In genomic region chr1:95263843-95264242, GRCm38 (mm10) we compare ENCODE assay signal across 26 mouse cellular contexts. TPM values are rescaled to one million over a fixed set of nuclear protein-coding genes. Genes with fewer than 3 reads are reported as not detected.
DNase-seq lines count a peak whose midpoint lies in the region; ATAC-seq and TF ChIP-seq lines count a peak whose summit lies in the region.
"Had no signal": no experiment of that assay in that cellular context is flagged by ENCODE, and none has a peak within 500 bp of the region (broad histone marks: within the 10 kb centered on the region; RNA-seq: fewer than 3 reads in every experiment).

No protein-coding gene starts in this region.

- H3K27ac ChIP-seq in forebrain, embryonic 15.5 days (replicated peaks), result no peak overlapping the region
- no peak overlapping the region for H3K27ac ChIP-seq in forebrain, embryonic 14.5 days (ENCODE audit: low read depth, low read length)
- H3K27ac ChIP-seq in midbrain, embryonic 11.5 days (ENCODE audit: low read depth, low read length), result no peak overlapping the region
- no peak overlapping the region for H3K27ac ChIP-seq in midbrain, embryonic 13.5 days
- H3K27ac ChIP-seq: heart, embryonic 10.5 days; heart, embryonic 15.5 days; hindbrain, embryonic 13.5 days; left cerebral cortex, adult 2 months; limb, embryonic 12.5 days; liver, embryonic 15.5 days; neural tube, embryonic 13.5 days had no signal

- H3K9me3 ChIP-seq in forebrain, embryonic 15.5 days, result no peaks in the 10 kb centered on the region
- H3K9me3 ChIP-seq in forebrain, embryonic 14.5 days (replicated peaks; ENCODE audit: control insufficient read depth, low read length), result no peaks in the 10 kb centered on the region
- H3K9me3 ChIP-seq in midbrain, embryonic 11.5 days (ENCODE audit: control insufficient read depth, low read length), result no peaks in the 10 kb centered on the region
- H3K9me3 ChIP-seq in midbrain, embryonic 13.5 days, result no peaks in the 10 kb centered on the region
- H3K9me3 ChIP-seq: heart, embryonic 10.5 days; heart, embryonic 15.5 days; hindbrain, embryonic 13.5 days; limb, embryonic 12.5 days; liver, embryonic 15.5 days; neural tube, embryonic 13.5 days had no signal

- no peaks in the 10 kb centered on the region for H3K27me3 ChIP-seq in forebrain, embryonic 15.5 days
- no peaks in the 10 kb centered on the region for H3K27me3 ChIP-seq in forebrain, embryonic 14.5 days (replicated peaks; ENCODE audit: control insufficient read depth, insufficient read depth, low read length)
- H3K27me3 ChIP-seq in midbrain, embryonic 11.5 days (ENCODE audit: control insufficient read depth, insufficient read depth, low read length), result no peaks in the 10 kb centered on the region
- H3K27me3 ChIP-seq in midbrain, embryonic 13.5 days, result no peaks in the 10 kb centered on the region
- H3K27me3 ChIP-seq: heart, embryonic 15.5 days; hindbrain, embryonic 13.5 days; limb, embryonic 12.5 days; liver, embryonic 15.5 days; neural tube, embryonic 13.5 days had no signal

- TF ChIP-seq CTCF in brain, embryonic 14.5 days (IDR thresholded peaks at IDR 0.05; ENCODE audit: borderline replicate concordance, extremely low read depth, insufficient read depth, insufficient read length), result no peak

- no peak for TF ChIP-seq POLR2A in brain, embryonic 14.5 days (IDR thresholded peaks at IDR 0.05; ENCODE audit: borderline replicate concordance, extremely low read depth, insufficient read depth, insufficient read length, poor library complexity, severe bottlenecking)

- WGBS in forebrain, embryonic 15.5 days, result 17% methylated on average over 2 of the region's 2 CpGs
- 18% methylated on average over 2 of the region's 2 CpGs for WGBS in forebrain, embryonic 14.5 days
- 32% methylated on average over 2 of the region's 2 CpGs for WGBS in midbrain, embryonic 11.5 days
- 11% methylated on average over 2 of the region's 2 CpGs for WGBS in midbrain, embryonic 13.5 days

- H3K4me1 ChIP-seq in forebrain, embryonic 15.5 days, result no peaks in the 10 kb centered on the region
- H3K4me1 ChIP-seq in forebrain, embryonic 14.5 days (ENCODE audit: control insufficient read depth, insufficient read depth, low read length), result no peaks in the 10 kb centered on the region
- H3K4me1 ChIP-seq in midbrain, embryonic 11.5 days (ENCODE audit: control insufficient read depth, insufficient read depth, low read length), result no peaks in the 10 kb centered on the region
- 0 out of 2 replicates have a peak, but pooled peaks cover 4% of the 10 kb centered on the region for H3K4me1 ChIP-seq in midbrain, embryonic 13.5 days (replicated peaks)
- H3K4me1 ChIP-seq: heart, embryonic 10.5 days; heart, embryonic 15.5 days; limb, embryonic 12.5 days; liver, embryonic 15.5 days; neural tube, embryonic 13.5 days had no signal

- no peak overlapping the region for H3K4me3 ChIP-seq in forebrain, embryonic 15.5 days
- H3K4me3 ChIP-seq in forebrain, embryonic 14.5 days (ENCODE audit: low read depth, low read length), result no peak overlapping the region
- no peak overlapping the region for H3K4me3 ChIP-seq in midbrain, embryonic 11.5 days (ENCODE audit: low read depth, low read length)
- no peak overlapping the region for H3K4me3 ChIP-seq in midbrain, embryonic 13.5 days (replicated peaks)
- H3K4me3 ChIP-seq: heart, embryonic 10.5 days; heart, embryonic 15.5 days; hindbrain, embryonic 13.5 days; left cerebral cortex, adult 2 months; limb, embryonic 12.5 days; liver, embryonic 15.5 days; neural tube, embryonic 13.5 days had no signal

- no peak for DNase-seq in forebrain, embryonic 14.5 days (ENCODE audit: low spot score)
- DNase-seq in midbrain, embryonic 11.5 days (ENCODE audit: low spot score, missing footprints), result no peak
- DNase-seq in brain, embryonic 14.5 days (ENCODE audit: low read depth), result peak; percentile 56
- DNase-seq in retina, postnatal 1 day, result peak; percentile 92
- DNase-seq: adrenal gland, adult 2 months; cerebellum, adult 11-12 months; gastrocnemius, postnatal 25 days; heart, adult 11 months; kidney, adult 11 months; kidney, postnatal 14 days; lung, embryonic 14.5 days; lung, postnatal 14 days; right cerebral cortex, postnatal 25 days had no signal

- H3K4me2 ChIP-seq in forebrain, embryonic 15.5 days (replicated peaks), result no peak overlapping the region
- H3K4me2 ChIP-seq in forebrain, embryonic 14.5 days (ENCODE audit: low read length), result no peak overlapping the region
- no peak overlapping the region for H3K4me2 ChIP-seq in midbrain, embryonic 11.5 days
- H3K4me2 ChIP-seq in midbrain, embryonic 13.5 days (replicated peaks), result no peak overlapping the region
- H3K4me2 ChIP-seq: heart, embryonic 15.5 days; hindbrain, embryonic 13.5 days; limb, embryonic 12.5 days; liver, embryonic 15.5 days; lung, embryonic 14.5 days; neural tube, embryonic 13.5 days had no signal

- no peak overlapping the region for H3K9ac ChIP-seq in forebrain, embryonic 15.5 days (replicated peaks)
- no peak overlapping the region for H3K9ac ChIP-seq in forebrain, embryonic 14.5 days (ENCODE audit: low read length)
- no peak overlapping the region for H3K9ac ChIP-seq in midbrain, embryonic 11.5 days (ENCODE audit: low read length)
- no peak overlapping the region for H3K9ac ChIP-seq in midbrain, embryonic 13.5 days (replicated peaks)
- H3K9ac ChIP-seq: heart, embryonic 15.5 days; hindbrain, embryonic 13.5 days; limb, embryonic 12.5 days; liver, embryonic 15.5 days; lung, embryonic 14.5 days; neural tube, embryonic 13.5 days had no signal

- 0 out of 2 replicates have a peak, but pooled peaks have one; percentile 38 for ATAC-seq in forebrain, embryonic 15.5 days (replicated peaks)
- ATAC-seq in forebrain, embryonic 14.5 days, result no peak
- ATAC-seq in midbrain, embryonic 11.5 days (ENCODE audit: low FRiP score), result peak; percentile 65; the same call in 1 of the 2 replicates
- no peak for ATAC-seq in midbrain, embryonic 13.5 days
- ATAC-seq in frontal cortex, adult (ENCODE audit: low TSS enrichment), result no peak
- ATAC-seq: activated CD4-positive, CD25-positive, alpha-beta regulatory T cell, adult 4 months; CD4-positive, CD25-positive, alpha-beta regulatory T cell, adult 4 months; inflammation-experienced regulatory T-cells, adult 6 months had no signal

- no peaks in the 10 kb centered on the region for H3K36me3 ChIP-seq in forebrain, embryonic 15.5 days
- H3K36me3 ChIP-seq in forebrain, embryonic 14.5 days (ENCODE audit: control insufficient read depth, insufficient read depth, low read length), result no peaks in the 10 kb centered on the region
- no peaks in the 10 kb centered on the region for H3K36me3 ChIP-seq in midbrain, embryonic 11.5 days (ENCODE audit: control insufficient read depth, insufficient read depth, low read length)
- H3K36me3 ChIP-seq in midbrain, embryonic 13.5 days, result no peaks in the 10 kb centered on the region
- H3K36me3 ChIP-seq: heart, embryonic 10.5 days; heart, embryonic 15.5 days; hindbrain, embryonic 13.5 days; limb, embryonic 12.5 days; liver, embryonic 15.5 days; neural tube, embryonic 13.5 days had no signal

RNA-seq across cellular contexts. Expression of gene Fam174a, which starts 49.6 kb away (rescaled TPM):
- 20.9 and 21.2 TPM in 2 replicates for polyA plus RNA-seq in forebrain, embryonic 15.5 days (2015; fragmentation: Nextera tagmentation; extraction: Ambion mirVana)
- 20.4 and 23.9 TPM in 2 replicates for polyA plus RNA-seq in forebrain, embryonic 14.5 days (2014; fragmentation: Nextera tagmentation; extraction: Ambion mirVana)
- polyA plus RNA-seq in midbrain, embryonic 11.5 days (2014; fragmentation: Nextera tagmentation; extraction: Ambion mirVana), result 21.1 and 21.8 TPM in 2 replicates
- 20.4 and 24.5 TPM in 2 replicates for polyA plus RNA-seq in midbrain, embryonic 13.5 days (2015; fragmentation: Nextera tagmentation; extraction: Ambion mirVana)
- 13.6 and 14.9 TPM in 2 replicates for polyA plus RNA-seq in brain, embryonic 14.5 days (2012; rRNA removed)

Comparison
In these comparisons a context has a peak if more than half of its experiments do, and no peak if none do; other contexts are left out.
1. ATAC-seq: peak in forebrain, embryonic 15.5 days (single experiment) and midbrain, embryonic 11.5 days (single experiment); none in forebrain, embryonic 14.5 days (single experiment), midbrain, embryonic 13.5 days (single experiment) and frontal cortex, adult (single experiment).
2. DNase-seq: peak in brain, embryonic 14.5 days (single experiment) and retina, postnatal 1 day (single experiment); none in forebrain, embryonic 14.5 days (single experiment) and midbrain, embryonic 11.5 days (single experiment).